Mouse (Mus musculus) CH12.LX (cell line): ENCODE measurements around the gene Sgca.

ENCODE experiments used
- CTCF ChIP-seq, 2 experiments: IDR thresholded peaks in 1 of 2; conservative IDR thresholded peaks in 1 of 2; 2 replicates each; pipeline ENCODE4 v1.5.1; 2011 to 2012; ENCODE audit warnings: low read depth in 2 of 2, low read length in 2 of 2, improper control_type of control experiment in 1 of 2, inconsistent platforms in 1 of 2, mild to moderate bottlenecking in 1 of 2, moderate library complexity in 1 of 2
- GABPA ChIP-seq: IDR thresholded peaks from 2 replicates; pipeline ENCODE4 v1.6.1; 2012; ENCODE audit warnings: low read depth, low read length, improper control_type of control experiment, inconsistent platforms; ENCODE audit not compliant: insufficient replicate concordance
- MAX ChIP-seq: IDR thresholded peaks from 2 replicates; pipeline ENCODE4 v1.6.1; 2011; ENCODE audit warnings: low read length, improper control_type of control experiment
- POLR2A ChIP-seq: IDR thresholded peaks from 2 replicates; pipeline ENCODE4 v1.6.1; 2011; ENCODE audit warnings: low read depth, mild to moderate bottlenecking, improper control_type of control experiment, low read length
- TCF12 ChIP-seq: IDR thresholded peaks from 2 replicates; pipeline ENCODE4 v1.6.1; 2014; ENCODE audit warnings: low read depth, mild to moderate bottlenecking, inconsistent platforms, low read length, improper control_type of control experiment
- USF1 ChIP-seq: IDR thresholded peaks from 2 replicates; pipeline ENCODE4 v1.6.1; 2014; ENCODE audit warnings: low read depth, mild to moderate bottlenecking, inconsistent platforms, low read length, improper control_type of control experiment
- USF2 ChIP-seq: conservative IDR thresholded peaks from 2 replicates; pipeline ENCODE4 v1.6.1; 2011; ENCODE audit warnings: low read depth, low read length, improper control_type of control experiment
- ZNF384 ChIP-seq: IDR thresholded peaks from 2 replicates; pipeline ENCODE4 v1.6.1; 2012; ENCODE audit warnings: low read depth, low read length, improper control_type of control experiment, inconsistent platforms

- TF ChIP-seq CTCF (conservative IDR thresholded peaks at IDR 0.05 in 1 of 2, IDR thresholded peaks at IDR 0.05 in 1 of 2; ENCODE audit: low read depth in 2 of 2, low read length in 2 of 2) (no peak), GABPA (no peak), USF2 (no peak), USF1 (no peak), TCF12 (no peak), ZNF384 (no peak), POLR2A (no peak), MAX (no peak)
Observed at GRCm38 (mm10) chr11:94952169-94952568, 24.0 kb downstream of the Sgca start.
